Mouse (Mus musculus) urinary bladder, postnatal 25 days (tissue): ENCODE measurements around the gene Cnot1.

ENCODE experiments used
- DNase-seq: peaks from one replicate; pipeline ENCODE4 v3.0.0; 2022; ENCODE audit warnings: low spot score

Gene Cnot1

DNA sequence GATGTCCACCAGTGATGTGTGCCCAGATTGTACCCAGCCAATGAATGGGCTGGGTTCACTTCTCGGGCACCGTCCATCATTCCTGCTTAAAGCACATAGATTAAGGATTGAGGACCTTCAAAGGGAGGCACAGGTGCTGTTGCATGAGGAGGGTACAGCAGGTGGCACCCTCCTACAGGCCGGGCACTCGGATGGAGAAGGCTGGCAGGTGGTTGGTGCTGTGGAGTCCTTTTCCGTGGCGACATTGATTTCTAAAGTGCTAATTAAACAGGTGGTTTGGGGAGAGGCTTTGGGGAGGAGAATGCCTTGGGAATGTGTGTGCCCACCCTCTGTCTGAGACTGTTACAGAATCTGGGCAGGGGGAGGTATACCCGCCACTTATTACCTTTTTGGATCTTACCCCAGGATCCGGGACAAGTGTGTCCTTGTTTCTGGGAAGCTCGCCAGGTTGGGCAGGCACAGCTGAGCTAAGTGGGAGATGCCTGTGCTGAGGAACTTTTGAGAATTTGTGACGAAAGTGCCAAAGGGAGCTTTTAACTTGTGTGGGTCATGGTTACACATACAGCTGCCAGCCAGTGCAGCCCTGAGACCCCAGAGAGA is 119.1 kb downstream of the Cnot1 start:
- DNase-seq: no peak

- DNase-seq: no peak
These were observed 129.1 kb downstream of the Cnot1 start for GRCm38 (mm10) chr8:95678024-95678611.

- no peak for DNase-seq
These were observed 129.7 kb downstream of the Cnot1 start for GRCm38 (mm10) chr8:95677591-95678023.

DNA sequence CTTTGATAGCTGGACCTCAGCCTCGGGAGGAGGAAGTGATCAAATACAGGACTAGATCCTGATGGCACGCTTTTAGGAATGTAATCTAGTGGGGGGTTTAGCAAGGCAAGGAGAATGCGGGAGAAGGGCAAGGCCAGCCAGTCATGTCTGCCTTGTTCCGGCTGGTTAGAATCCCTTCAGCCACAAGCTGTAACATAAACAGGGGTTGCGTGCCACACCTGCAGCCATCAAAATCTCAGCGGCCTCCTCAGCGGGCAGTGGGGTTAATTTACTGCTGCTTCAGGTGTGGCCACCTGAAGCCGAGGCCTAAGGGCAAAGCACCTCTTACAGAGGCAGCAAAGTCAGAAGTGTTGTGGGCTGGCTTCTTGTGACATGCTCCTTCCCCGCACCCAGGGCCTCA is 130.6 kb downstream of the Cnot1 start, which contains the start of gene Ndrg4:
Gene Ndrg4, plus strand, starts transcription at position 350 of the 400 bp plus-strand sequence.
- DNase-seq: no peak

DNA sequence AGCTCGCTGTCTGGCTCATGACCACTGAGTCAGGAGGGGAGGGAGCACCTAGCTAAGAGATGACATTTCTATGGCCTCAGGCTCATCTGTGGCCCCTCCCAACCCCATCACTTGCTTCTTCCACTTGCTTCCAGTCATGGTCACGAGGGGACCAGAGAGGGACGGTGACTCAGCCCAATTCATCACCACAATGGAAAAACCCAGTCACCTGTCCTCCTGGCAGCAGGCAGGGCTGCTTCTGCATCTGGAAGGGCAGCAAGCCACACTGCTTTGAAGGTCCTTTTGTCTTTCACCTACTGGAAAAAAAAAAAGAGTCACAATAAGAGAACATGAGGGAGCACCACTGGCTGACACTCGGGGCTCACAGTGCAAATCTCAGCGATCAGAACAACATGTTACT is 134.5 kb downstream of the Cnot1 start:
- DNase-seq: no peak

GRCm38 (mm10) chr8:95671861-95672260 is 135.4 kb downstream of the Cnot1 start:
- no peak for DNase-seq

DNA sequence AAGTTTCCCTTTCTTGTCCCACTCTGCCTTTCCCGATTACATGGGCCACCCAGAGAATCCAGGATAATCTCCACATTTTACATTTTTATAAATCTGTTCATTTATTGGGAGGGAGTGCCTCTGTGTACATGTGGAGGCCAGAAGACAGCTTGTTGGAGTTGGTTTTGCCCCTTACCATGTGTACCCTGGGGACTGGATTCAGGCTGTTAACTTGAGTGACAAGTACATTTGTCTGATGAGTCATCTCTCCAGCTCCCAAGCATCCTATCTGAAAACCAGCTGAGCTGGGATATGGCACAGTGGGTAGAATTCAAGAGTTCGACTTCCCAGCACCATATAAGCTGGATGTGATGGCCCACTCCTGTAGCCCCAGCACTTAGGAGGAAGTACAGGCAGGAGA is 137.3 kb downstream of the Cnot1 start:
- DNase-seq: no peak
